Mouse (Mus musculus) CH12F3 (cell line): ENCODE data around the gene Adamts15.

Experiments used
- in situ Hi-C: fragments of 300-500 bp; cut with MboI; formaldehyde crosslinking; loops from 2 replicates; pipeline ENCODE4 v1.14.3; 2020; ENCODE audit warnings: low sequenced_read_pairs

The Adamts15 gene

DNA sequence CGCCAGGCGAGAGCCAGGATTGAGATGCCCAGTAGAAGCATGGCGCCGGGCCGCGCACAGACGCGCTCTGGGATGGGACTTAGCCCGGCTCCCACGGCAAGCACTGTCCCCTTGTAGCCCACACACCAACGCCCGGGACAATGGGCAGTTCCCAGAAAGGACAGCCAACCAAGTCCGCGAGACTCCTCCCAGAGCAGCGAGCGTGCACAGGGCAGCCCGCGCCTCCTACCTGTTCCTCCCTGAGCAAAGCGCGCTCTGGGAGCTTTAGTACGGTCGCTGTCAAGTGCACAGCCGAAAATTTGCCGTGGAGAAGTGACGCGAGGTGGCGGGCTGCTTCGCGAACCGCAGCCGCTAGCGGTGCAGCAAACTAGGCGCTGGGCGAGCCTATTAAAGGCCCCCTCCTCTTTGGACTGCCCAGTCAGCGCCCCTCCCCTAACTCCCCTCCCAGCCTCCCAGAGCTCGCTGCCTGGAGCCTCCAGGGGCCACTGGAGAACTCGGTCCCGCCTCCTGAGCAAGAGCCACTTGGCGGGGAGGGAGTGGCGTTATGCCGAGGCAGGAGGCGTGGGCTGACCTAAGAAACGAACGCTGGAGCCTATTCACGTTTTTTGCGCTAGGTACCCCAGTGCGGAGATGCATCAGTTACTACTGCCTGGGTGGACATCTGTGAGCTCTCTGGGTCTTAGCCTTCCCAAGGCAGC is at the start of gene Adamts15:
Adamts15 (minus strand) TSS at position 256 of the 698 bp plus-strand sequence.
- in situ Hi-C loops = no loop called here

GRCm38 (mm10) chr9:30971967-30972366 is 49.7 kb upstream of the Adamts15 start:
- in situ Hi-C loops = no loop called here

DNA sequence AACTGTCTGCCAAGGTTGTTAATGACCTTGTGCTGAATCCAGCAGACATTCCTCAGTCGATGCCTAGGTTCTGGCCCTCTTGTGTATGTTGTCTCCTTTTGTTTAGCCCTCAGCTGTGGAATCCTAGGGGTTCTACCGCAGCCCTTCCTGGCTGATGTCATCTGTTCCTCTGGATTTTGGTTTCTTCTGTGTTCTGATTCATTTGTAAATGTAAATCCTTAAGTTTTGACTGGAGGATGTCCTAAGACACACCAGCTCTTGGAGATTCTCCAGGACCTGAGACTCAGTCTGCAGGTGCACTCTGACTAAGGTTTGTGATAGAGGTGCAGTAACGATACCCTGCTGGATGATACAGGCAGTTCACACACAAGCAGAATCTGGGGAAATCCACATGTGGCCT is 47.7 kb upstream of the Adamts15 start:
- in situ Hi-C loops = no loop called here

GRCm38 (mm10) chr9:30968130-30968529 is 45.9 kb upstream of the Adamts15 start:
- in situ Hi-C loops = no loop called here

DNA sequence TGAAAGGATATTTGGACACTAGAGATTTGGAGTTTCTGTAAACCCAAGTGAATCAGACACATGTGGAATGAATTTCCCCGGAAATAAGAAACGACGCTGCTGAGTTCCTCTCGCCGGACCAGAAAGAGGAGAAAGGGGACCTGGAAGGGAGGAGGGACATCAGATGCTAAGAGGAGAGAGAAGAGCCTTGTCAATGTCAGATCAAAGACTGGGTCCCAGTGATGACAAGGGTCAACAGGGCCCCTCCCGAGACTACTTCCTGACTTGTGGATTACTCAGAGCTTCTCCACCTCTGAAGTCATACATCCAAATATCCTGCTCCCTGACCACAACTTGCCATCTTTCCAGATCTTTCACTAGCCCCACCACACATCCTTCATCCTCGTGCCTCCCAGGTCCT is 44.6 kb upstream of the Adamts15 start:
- in situ Hi-C loops = no loop called here

DNA sequence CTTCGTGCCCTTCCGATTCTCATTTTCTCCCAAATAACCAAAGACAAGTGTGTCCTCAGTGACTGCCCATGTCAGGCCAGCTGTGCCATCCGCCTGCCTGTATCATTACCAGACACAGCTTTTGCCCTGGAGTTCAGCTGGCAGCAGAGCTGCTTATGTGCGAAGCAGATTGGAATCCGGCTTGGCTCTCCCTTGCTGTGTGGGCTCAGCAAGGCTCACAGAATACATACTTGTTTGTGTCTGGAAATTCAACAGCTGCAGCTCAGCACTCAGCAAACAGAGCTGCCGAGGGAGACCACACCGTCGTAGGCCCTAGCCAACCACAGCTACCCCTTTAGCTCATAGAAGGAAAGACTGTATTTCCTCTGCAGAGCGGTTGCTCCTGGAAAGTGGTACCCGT is 42.4 kb upstream of the Adamts15 start:
- in situ Hi-C loops = no loop called here

DNA sequence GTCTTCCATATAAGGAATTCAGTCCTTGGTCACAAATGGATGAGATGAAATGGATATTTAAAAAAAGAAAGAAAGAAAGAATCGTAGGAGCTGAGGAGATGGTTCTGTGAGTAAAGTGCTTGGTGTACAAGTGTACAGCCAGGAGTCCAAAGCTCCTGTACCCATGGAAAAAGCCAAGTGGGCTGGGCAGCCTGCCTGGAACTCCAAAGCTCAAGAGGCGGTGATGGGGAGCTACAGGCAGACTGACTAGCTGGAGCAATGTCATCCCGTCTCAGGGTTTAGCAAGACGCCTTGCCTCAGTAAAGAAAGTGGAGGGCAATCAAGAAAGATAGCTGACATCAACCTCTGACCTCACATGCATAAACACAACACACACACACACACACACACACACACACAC is 41.5 kb upstream of the Adamts15 start:
- in situ Hi-C loops = no loop called here

GRCm38 (mm10) chr9:30955246-30955645 is 33.0 kb upstream of the Adamts15 start:
- in situ Hi-C loops = no loop called here

DNA sequence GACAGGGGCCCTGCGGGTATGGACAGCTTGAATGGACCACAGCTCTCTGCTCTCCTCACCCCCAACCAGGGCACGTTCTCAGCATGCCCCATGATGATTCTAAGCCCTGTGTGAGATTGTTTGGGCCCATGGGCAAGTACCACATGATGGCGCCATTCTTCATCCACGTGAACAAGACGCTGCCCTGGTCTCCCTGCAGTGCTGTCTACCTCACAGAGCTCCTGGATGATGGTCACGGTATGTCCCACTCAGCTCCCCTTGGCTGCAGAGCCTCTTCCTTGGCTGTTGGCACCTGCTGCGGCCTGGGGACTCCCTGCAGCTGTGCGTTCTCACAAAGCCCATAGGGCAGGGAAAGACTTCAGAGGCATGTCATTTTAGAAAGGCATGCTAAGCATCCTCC is 31.0 kb upstream of the Adamts15 start:
- in situ Hi-C loops = loop anchor here (5.0 kb wide), 1 partner anchor 134 kb away; no protein-coding TSS in a partner anchor

DNA sequence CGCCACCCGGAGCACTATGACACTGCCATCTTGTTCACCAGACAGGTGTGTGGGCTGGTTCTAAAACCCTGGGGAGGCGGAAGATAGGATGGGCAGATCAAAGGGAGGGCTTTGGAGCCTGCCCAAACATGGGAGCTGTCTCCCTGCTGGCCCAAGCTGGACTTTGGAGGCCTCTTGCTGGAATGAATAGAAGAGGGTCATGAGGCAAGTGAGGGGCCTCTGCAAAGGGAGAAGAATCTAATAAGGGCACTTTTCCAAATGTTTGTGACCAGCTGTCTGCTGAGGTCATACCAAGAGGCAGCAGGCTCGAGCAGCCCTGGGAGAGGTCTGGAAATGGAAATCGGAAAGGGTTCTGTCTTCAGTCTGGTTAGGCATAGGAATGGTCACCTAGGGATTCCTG is 29.2 kb upstream of the Adamts15 start:
- in situ Hi-C loops = loop anchor here (5.0 kb wide), 1 partner anchor 136 kb away; no protein-coding TSS in a partner anchor

DNA sequence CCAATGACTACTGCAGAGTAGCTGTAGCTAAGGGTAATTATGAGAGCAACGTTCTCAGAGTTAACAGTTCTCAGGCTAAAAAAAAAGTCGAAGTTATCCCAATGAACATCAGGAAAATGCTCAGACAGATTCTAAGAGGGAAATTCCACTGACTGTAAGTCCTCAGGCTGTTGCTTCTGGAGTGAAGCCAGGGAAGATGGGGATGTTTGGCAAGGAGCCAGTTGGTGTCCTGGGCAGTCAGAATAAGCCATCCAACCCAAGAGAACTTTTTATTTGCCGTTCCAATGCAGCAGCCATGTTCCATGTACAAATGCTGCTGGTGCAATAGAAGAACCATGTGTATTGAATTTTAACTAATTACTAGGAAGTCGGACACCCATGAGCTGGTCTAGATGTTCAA is 28.3 kb upstream of the Adamts15 start:
- in situ Hi-C loops = loop anchor here (5.0 kb wide), 1 partner anchor 137 kb away; no protein-coding TSS in a partner anchor

GRCm38 (mm10) chr9:30949971-30950370 is 27.7 kb upstream of the Adamts15 start:
- in situ Hi-C loops = loop anchor here (5.0 kb wide), 1 partner anchor 137 kb away; no protein-coding TSS in a partner anchor

DNA sequence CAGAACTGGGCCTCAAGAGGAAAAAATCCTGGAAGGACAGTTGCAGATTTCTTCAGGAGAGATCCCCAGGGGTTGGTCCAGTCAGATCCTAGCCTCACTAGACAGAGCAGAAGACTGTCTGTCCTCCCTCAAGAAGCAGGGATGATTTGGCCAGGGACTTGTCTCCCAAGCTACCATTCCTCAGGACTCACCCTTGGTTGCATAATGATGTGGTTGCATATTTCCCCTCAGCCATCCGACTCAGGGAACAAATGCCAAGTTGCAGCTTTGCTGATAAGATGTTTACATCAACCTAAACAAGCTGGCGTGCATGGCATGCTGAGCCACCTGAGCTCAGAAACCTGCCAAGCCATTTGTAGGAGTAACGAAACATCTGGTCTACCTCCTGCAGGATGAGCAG is 27.2 kb upstream of the Adamts15 start:
- in situ Hi-C loops = no loop called here

DNA sequence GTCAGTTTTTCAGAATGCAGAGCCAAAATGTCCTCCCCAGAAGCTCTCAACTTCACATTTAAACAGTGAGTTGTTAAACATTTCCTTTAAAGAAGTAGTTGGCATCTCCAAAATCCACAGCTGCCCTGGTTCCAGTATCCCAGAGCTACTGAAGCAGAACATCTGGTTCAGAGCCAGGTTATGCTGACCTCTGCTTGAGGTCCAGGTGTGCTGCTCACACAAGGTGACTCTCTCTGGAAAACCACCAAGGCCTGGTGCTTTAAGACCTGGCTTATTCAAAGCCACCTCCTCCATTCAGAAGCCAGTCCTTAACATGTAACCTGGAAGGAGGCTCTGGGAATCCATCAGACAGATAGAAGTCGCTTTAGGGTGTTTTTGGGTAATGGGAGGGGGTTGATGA is 23.0 kb upstream of the Adamts15 start:
- in situ Hi-C loops = no loop called here

- in situ Hi-C loops = no loop called here
These were observed 22.0 kb upstream of the Adamts15 start for GRCm38 (mm10) chr9:30944234-30944633.

- in situ Hi-C loops = no loop called here
These were observed 21.1 kb upstream of the Adamts15 start for GRCm38 (mm10) chr9:30943341-30943740.

DNA sequence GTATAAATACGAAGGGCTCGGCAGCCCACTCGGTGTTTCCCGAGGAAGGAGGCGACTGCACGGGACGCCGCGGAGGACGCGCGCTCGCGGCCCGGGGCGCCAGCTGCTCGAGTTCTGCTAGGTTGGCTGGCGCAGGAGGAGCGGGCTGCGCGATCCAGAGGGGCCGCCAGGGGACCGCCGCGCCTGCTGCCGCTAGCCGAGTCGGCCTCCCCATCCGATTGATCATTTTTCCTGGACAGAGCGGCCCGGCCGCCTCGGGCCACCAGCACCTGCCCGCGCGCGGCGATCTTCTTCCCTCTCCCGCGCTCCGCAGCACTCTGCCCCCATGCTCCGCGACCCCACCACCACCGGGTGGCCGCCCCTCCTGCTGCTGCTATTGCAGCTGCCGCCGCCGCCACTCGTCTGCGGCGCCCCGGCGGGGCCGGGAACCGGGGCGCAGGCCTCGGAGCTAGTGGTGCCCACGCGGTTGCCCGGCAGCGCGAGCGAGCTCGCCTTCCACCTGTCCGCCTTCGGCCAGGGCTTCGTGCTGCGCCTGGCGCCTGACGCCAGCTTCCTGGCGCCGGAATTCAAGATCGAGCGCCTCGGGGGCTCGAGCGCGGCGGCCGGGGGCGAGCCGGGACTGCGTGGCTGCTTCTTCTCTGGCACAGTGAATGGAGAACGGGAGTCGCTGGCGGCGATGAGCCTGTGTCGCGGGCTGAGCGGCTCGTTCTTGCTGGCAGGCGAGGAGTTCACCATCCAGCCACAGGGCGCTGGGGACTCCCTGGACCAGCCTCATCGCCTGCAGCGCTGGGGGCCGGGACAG is 20.5 kb upstream of the Adamts15 start, which contains the start of gene Adamts8:
Adamts8 (plus strand) TSS at position 51 of the 802 bp plus-strand sequence.
- in situ Hi-C loops = no loop called here

GRCm38 (mm10) chr9:30940328-30940727 is 18.1 kb upstream of the Adamts15 start:
- in situ Hi-C loops = no loop called here

DNA sequence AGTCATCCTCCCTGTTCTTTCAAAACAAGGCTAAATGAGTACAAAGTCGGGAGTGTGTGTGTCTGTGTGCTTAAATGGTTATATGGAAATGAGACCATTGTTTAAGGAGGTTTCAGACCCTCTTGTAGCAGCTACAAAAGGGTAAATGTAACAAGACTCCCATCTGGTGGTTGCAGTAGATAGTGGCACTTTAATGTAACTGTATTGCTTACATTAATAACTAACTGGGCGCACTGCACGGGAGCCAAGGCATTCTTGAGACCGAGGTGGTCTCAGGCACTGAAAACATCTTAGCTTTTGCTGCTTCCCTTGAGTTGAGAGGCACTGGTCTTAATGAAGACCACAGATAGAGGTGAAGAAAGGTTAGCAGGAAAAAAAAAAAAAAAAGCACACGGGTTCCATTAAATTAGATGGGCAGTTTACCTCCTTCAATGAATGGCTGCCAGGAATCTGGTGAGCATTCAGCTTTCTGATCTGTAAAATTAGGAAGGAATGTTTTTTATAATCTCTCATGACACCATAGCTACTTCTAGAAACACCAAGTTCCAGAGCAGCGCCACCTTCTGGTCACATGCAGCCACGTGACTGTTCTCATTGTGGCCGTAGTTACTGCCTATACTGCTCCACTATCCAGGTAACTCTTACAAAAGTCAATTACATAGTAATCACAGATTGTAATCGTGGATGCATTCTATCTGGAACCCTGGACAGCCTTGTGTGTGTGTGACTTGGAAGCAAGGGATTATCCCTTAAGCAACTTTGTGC is 14.6 kb upstream of the Adamts15 start:
- in situ Hi-C loops = loop anchor here (5.0 kb wide), 1 partner anchor 455 kb away; no protein-coding TSS in a partner anchor

GRCm38 (mm10) chr9:30934827-30935226 is 12.6 kb upstream of the Adamts15 start:
- in situ Hi-C loops = loop anchor here (5.0 kb wide), 1 partner anchor 453 kb away; no protein-coding TSS in a partner anchor

GRCm38 (mm10) chr9:30932346-30932745 is 10.1 kb upstream of the Adamts15 start:
- in situ Hi-C loops = no loop called here
